Mouse (Mus musculus) kidney, embryonic 16.5 days (tissue): ENCODE measurements at regions not wholly inside any gene's neighbourhood (a gene's known extent, or its start where the extent isn't known, plus 50 kb on each side); places are given as distances from the start of the nearest gene placed in this dataset.

Experiments used
- ATAC-seq: fragments of 200-750 bp; cut with Nextera tagmentation; 2 replicates; pipeline ENCODE4 v1.8.0; 2017; ENCODE audit warnings: moderate TSS enrichment; ENCODE audit not compliant: low FRiP score, low TSS enrichment
- H3K27ac ChIP-seq: fragments of 300-500 bp; sonication (generic); 2 replicates; pipeline ENCODE4 v1.5.1; 2014; ENCODE audit warnings: low read length
- H3K27me3 ChIP-seq: fragments of 300-500 bp; sonication (generic); 2 replicates; pipeline ENCODE4 v1.6.1; 2014; ENCODE audit warnings: low read length, control low read depth, mixed read lengths; ENCODE audit not compliant: insufficient read depth
- H3K36me3 ChIP-seq: fragments of 300-500 bp; sonication (generic); 2 replicates; pipeline ENCODE4 v1.6.1; 2014; ENCODE audit warnings: low read length, control low read depth, mixed read lengths; ENCODE audit not compliant: insufficient read depth
- H3K4me1 ChIP-seq: fragments of 300-500 bp; sonication (generic); 2 replicates; pipeline ENCODE4 v1.6.1; 2014; ENCODE audit warnings: low read length, control low read depth, mixed read lengths; ENCODE audit not compliant: insufficient read depth
- H3K4me2 ChIP-seq: fragments of 300-500 bp; sonication (generic); replicated peaks from 2 replicates; pipeline ENCODE4 v1.6.1; 2014; ENCODE audit warnings: low read depth, low read length
- H3K4me3 ChIP-seq: fragments of 300-500 bp; sonication (generic); 2 replicates; pipeline ENCODE4 v1.5.1; 2014; ENCODE audit warnings: mild to moderate bottlenecking, low read length
- H3K9ac ChIP-seq: fragments of 300-500 bp; sonication (generic); replicated peaks from 2 replicates; pipeline ENCODE4 v1.6.1; 2014; ENCODE audit warnings: low read length
- H3K9me3 ChIP-seq: fragments of 300-500 bp; sonication (generic); 2 replicates; pipeline ENCODE4 v1.6.1; 2016; ENCODE audit warnings: low read length, control low read depth
- WGBS: fragments of 180-500 bp; shearing (Covaris S2); extraction: QIAGEN DNeasy Blood & Tissue Kit; methylation state at CpG from one replicate; pipeline ENCODE4 v1.1.7; 2014; 5-methylcytosine and 5-hydroxymethylcytosine counted together

DNA sequence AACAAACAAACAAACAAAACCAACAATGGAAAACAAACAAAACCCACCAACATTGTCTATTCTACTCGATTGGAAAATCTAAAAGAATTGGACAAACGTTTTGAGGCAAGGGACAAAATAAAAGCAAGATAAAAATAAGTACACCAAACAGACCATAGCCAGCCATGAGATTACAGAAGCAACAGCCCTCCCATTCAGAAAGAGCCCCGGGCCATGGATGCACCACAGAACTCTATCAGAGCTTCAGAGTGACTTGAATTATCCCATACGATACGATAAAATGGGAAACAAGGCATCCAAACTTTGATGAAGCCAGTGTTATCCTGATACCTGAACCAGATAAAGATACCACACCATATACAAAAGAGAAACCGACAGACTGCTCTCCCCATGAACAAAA, 68.7 kb downstream of the Npepl1 start:
- no peaks in the 10 kb centered on the region for H3K4me1 ChIP-seq
- no peaks in the 10 kb centered on the region for H3K27me3 ChIP-seq
- H3K36me3 ChIP-seq: no peaks in the 10 kb centered on the region
- H3K4me2 ChIP-seq: no peak overlapping the region
- no peak overlapping the region for H3K4me3 ChIP-seq
- no peak overlapping the region for H3K9ac ChIP-seq
- no peak for ATAC-seq
- no peaks in the 10 kb centered on the region for H3K9me3 ChIP-seq
- H3K27ac ChIP-seq: no peak overlapping the region
- 83% methylated on average over 6 of the region's 6 CpGs for WGBS

- Histone ChIP-seq H3K36me3 (no peaks in the 10 kb centered on the region), H3K4me1 (no peaks in the 10 kb centered on the region), H3K9ac (no peak overlapping the region), H3K4me3 (no peak overlapping the region), H3K27ac (no peak overlapping the region), H3K27me3 (no peaks in the 10 kb centered on the region), H3K9me3 (no peaks in the 10 kb centered on the region), H3K4me2 (no peak overlapping the region)
- WGBS: 79% methylated on average over 5 of the region's 5 CpGs
- ATAC-seq: no peak
Measured at GRCm38 (mm10) chr2:174184797-174185196, 74.6 kb downstream of the Npepl1 start.

GRCm38 (mm10) chr2:174191071-174191470, 80.9 kb downstream of the Npepl1 start:
- ATAC-seq: no peak
- 96% methylated on average over 2 of the region's 2 CpGs for WGBS

DNA sequence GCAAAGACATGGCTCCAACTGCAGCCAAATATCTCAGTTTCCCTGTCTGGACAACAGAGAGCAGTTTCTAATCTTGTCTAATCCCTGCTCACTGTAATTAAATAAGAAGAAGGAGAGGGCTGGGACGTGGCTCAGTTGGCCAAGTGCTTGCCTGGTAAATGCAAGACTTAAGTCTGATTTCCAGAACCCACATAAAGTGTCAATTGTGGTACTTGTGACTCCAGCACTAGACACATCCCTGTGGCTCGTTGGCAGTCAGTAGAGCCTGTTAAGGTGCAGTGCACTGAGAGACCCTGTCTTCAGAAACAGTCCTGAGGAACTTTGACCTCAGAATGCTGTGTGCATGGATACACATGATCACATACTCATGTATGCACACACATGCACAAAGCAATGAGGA, 81.4 kb downstream of the Npepl1 start:
- Histone ChIP-seq H3K4me1 (no peaks in the 10 kb centered on the region), H3K27ac (no peak overlapping the region), H3K4me3 (no peak overlapping the region), H3K9ac (no peak overlapping the region), H3K4me2 (no peak overlapping the region), H3K9me3 (peaks cover 8% of the 10 kb centered on the region), H3K27me3 (no peaks in the 10 kb centered on the region), H3K36me3 (no peaks in the 10 kb centered on the region)
- 72% methylated on average over 2 of the region's 2 CpGs for WGBS
- ATAC-seq: no peak

More at GRCm38 (mm10) chr2:174191071-174191470, 80.9 kb downstream of the Npepl1 start:
- Histone ChIP-seq H3K27ac (no peak overlapping the region), H3K27me3 (no peaks in the 10 kb centered on the region), H3K9ac (no peak overlapping the region), H3K9me3 (peaks cover 8% of the 10 kb centered on the region), H3K4me2 (no peak overlapping the region), H3K4me3 (no peak overlapping the region), H3K4me1 (no peaks in the 10 kb centered on the region), H3K36me3 (no peaks in the 10 kb centered on the region)

DNA sequence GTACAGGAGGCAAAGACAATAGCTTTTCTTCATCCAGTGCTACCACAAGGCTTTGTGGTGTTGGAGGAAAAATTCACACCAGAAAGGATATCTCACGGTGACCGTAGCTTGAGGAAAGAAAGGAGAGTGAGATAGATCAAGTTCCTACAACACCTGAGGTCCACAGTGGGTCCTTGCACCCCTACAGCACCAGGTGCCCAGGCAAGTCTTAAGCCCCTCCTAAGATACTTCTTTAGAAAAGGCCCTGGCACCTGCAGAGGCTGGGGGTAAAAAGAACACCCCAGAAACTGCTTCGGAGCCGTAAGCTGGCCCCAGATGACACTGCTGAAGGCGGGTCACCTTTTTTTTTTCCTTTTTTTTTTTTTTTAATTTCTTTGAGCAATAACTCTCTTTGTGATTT, 81.9 kb downstream of the Npepl1 start:
- no peak overlapping the region for H3K9ac ChIP-seq
- H3K27ac ChIP-seq: no peak overlapping the region
- H3K4me2 ChIP-seq: no peak overlapping the region
- ATAC-seq: no peak
- no peaks in the 10 kb centered on the region for H3K27me3 ChIP-seq
- 84% methylated on average over 5 of the region's 5 CpGs for WGBS
- H3K4me1 ChIP-seq: no peaks in the 10 kb centered on the region
- H3K9me3 ChIP-seq: peaks cover 8% of the 10 kb centered on the region
- H3K4me3 ChIP-seq: no peak overlapping the region
- H3K36me3 ChIP-seq: no peaks in the 10 kb centered on the region

DNA sequence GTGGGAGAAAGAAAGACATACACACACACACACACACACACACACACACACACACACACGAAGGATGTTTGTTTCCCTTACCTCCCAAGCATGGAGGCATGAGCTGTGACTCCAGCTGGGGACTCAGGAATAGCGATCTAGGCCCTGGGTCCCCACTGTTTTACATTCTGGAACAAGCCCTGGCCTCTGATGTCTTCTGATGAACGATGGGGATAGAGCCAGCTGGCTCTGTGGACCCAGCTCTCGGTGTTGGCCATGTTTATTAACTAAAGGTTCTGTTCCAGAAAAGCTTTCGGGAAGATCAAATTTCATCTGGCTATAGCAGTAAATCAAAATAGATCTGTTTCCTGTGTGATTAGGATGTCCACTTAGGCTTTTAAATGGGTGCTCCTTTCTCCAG, 83.4 kb downstream of the Npepl1 start:
- Histone ChIP-seq H3K27ac (no peak overlapping the region), H3K36me3 (no peaks in the 10 kb centered on the region), H3K27me3 (no peaks in the 10 kb centered on the region), H3K4me1 (no peaks in the 10 kb centered on the region), H3K9me3 (peaks cover 8% of the 10 kb centered on the region), H3K4me2 (no peak overlapping the region), H3K4me3 (no peak overlapping the region), H3K9ac (no peak overlapping the region)
- no peak for ATAC-seq
- 55% methylated on average over 5 of the region's 5 CpGs for WGBS

DNA sequence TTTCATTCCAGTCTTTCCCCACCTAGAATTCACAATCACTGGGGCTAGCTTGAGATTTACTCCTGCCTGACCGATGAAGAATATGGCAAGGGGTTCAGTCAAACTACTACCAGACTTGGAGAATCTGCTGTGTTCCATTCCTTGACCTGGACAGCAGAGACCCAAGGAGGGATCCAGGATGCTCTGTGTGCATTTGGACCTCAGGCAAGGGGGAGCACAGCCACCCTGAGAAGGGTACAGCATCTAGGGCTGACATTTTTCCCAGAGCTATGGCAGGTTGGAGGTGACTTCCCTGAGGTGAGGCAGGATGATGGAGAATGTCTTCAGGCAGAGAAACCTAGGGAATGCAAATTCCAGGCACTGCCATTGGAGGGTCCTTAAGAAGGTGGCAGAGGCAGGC, 85.5 kb downstream of the Npepl1 start:
- H3K4me1 ChIP-seq: peaks cover 6% of the 10 kb centered on the region; the same call in 1 of the 2 replicates
- WGBS: 94% methylated on average over 1 of the region's 1 CpGs
- H3K36me3 ChIP-seq: no peaks in the 10 kb centered on the region
- H3K27ac ChIP-seq: no peak overlapping the region
- no peak overlapping the region for H3K4me2 ChIP-seq
- H3K9me3 ChIP-seq: peaks cover 8% of the 10 kb centered on the region
- no peak overlapping the region for H3K9ac ChIP-seq
- no peak for ATAC-seq
- no peak overlapping the region for H3K4me3 ChIP-seq
- H3K27me3 ChIP-seq: no peaks in the 10 kb centered on the region

DNA sequence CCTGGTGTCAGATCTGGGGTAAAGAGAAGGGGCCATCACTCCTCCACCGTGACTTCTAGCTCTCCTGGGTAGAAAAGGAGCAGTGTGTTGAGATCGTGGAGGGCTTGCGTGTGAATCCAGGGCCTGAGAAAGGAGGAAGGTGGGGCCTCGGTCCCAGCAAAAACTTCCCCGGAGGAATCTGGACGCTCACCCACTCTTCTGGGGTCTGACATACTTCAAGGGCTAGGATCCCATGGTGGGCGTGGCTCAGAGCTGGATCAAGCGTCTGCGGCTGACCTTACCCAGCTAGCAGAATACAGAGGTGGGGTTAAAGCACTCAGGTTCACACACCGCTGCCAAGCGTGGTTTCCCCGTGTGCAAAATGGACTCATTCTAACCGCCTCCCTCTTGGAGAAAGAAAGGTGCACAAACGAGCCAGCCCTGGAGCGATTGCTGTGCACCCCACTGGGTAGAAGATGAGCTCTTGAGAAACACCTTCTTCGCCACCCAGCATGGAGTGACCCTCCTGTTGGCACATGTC, 86.6 kb downstream of the Npepl1 start:
- Histone ChIP-seq H3K36me3 (no peaks in the 10 kb centered on the region), H3K9ac (no peak overlapping the region), H3K4me2 (no peak overlapping the region), H3K27me3 (no peaks in the 10 kb centered on the region), H3K27ac (no peak overlapping the region), H3K9me3 (no peaks in the 10 kb centered on the region), H3K4me3 (no peak overlapping the region), H3K4me1 (peaks cover 6% of the 10 kb centered on the region; the same call in 1 of the 2 replicates)
- 87% methylated on average over 16 of the region's 16 CpGs for whole genome bisulfite sequencing
- no peak for ATAC-seq

DNA sequence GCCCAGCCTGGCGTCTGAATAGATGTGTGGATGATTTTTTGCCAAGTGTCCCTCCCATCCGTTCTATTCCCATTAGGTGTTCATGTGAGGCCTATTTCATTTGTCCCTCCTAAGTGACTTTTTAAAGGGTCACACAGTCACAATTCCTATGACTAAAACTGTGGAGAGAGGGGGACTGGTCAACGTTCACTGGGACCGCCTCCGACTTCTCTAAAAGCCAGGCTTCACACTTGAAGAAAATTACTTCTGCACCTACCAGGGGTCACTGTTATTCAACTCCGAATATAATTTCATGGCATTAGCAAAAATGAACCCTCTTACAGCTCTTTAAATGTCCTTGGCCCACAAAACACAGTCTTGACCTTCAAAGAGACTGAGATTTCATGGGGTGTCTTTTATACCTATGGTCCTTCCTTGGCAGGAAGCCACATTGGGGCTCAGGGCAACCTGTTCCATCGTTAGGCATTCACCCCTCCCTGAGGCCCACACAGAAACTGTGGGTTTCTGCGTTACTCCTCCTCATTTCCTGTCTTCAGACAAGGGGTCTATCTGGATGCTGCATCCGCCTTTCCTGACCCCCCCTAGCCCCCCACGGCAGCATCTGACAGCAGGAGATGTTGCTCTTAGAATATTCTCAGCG, 86.7 kb upstream of the Gnas start:
- no peak for ATAC-seq
- 84% methylated on average over 11 of the region's 11 CpGs for WGBS
- Histone ChIP-seq H3K9me3 (no peaks in the 10 kb centered on the region), H3K36me3 (no peaks in the 10 kb centered on the region), H3K4me3 (no peak overlapping the region), H3K4me2 (no peak overlapping the region), H3K27ac (no peak overlapping the region), H3K4me1 (peaks cover 6% of the 10 kb centered on the region; the same call in 1 of the 2 replicates), H3K9ac (no peak overlapping the region), H3K27me3 (no peaks in the 10 kb centered on the region)

GRCm38 (mm10) chr2:174198406-174198971, 85.6 kb upstream of the Gnas start:
- peaks cover 6% of the 10 kb centered on the region; the same call in 1 of the 2 replicates for H3K4me1 ChIP-seq

More at GRCm38 (mm10) chr2:174198406-174198971, 85.6 kb upstream of the Gnas start:
- H3K27ac ChIP-seq: no peak overlapping the region
- H3K4me2 ChIP-seq: no peak overlapping the region
- no peaks in the 10 kb centered on the region for H3K27me3 ChIP-seq
- H3K9me3 ChIP-seq: no peaks in the 10 kb centered on the region
- no peak overlapping the region for H3K4me3 ChIP-seq
- H3K36me3 ChIP-seq: no peaks in the 10 kb centered on the region
- WGBS: 90% methylated on average over 7 of the region's 7 CpGs
- H3K9ac ChIP-seq: no peak overlapping the region
- no peak for ATAC-seq
